Mouse (Mus musculus): ENCODE results near the gene 1700018F24Rik. TPM values are rescaled to one million over a fixed set of nuclear protein-coding genes. Genes with fewer than 3 reads are reported as not detected.
"Not testable (repeated sequence)": the region's sequence is repeated elsewhere in the genome, so short reads cannot be mapped to it uniquely, and the experiment has no call there.

Gene 1700018F24Rik
- not detected in 2 replicates for polyA plus RNA-seq (2015; fragmentation: Nextera tagmentation; extraction: Ambion mirVana)

DNA sequence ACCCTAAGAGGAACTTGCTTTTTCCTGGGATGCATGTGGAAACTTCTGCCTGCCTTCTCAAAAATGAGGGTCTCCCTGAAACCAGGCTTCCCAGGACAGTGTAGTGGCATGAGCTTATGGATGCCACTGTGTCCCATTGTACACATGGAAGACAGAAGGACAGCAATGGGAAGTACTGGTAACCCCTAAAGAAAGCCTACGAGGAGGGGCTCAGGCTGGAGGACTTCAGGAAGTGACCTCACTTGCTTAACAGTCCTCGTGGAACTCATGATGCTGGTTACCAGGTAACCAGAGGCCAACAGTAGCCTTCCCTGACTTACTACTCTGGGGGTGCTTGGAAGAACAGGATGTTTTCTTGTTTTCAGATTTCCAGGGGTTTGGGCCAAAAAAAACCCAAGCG is at the start of gene 1700018F24Rik:
Gene 1700018F24Rik (plus strand): TSS at position 301 of the 400 bp plus-strand sequence.
- not testable (repeated sequence) for H3K36me3 ChIP-seq (ENCODE audit: control insufficient read depth, insufficient read depth, low read length); H3K4me2 ChIP-seq (ENCODE audit: low read depth, low read length); H3K9me3 ChIP-seq (replicated peaks; ENCODE audit: control insufficient read depth, low read length); H3K27me3 ChIP-seq (ENCODE audit: control insufficient read depth, insufficient read depth, low read length); H3K27ac ChIP-seq (ENCODE audit: low read length); H3K4me3 ChIP-seq (replicated peaks; ENCODE audit: low read length); ATAC-seq (ENCODE audit: insufficient read depth, low FRiP score); H3K9ac ChIP-seq (ENCODE audit: low read length); H3K4me1 ChIP-seq (ENCODE audit: control insufficient read depth, insufficient read depth, low read length)
- whole genome bisulfite sequencing, result 63% methylated on average over 3 of the region's 3 CpGs

DNA sequence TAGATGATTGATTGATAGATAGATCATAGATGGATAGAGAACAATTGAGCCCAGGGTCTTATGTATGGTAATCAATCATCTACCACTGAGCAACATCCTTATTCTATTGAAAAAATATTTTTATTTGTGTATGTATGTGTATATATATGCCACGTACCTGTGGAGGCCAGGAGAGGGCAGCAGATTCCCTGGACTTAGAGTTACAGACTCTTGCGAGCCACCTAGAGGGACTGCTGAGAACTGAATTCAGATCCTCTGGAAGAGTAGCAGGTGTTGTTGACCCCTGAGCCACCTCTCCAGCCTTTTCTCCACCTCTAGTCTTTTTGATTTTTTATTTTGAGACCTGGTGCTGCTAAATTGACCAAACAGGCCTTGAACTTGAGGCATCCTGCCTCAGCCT is 44.3 kb upstream of the 1700018F24Rik start:
- Histone ChIP-seq H3K4me2 (ENCODE audit: low read depth, low read length) (no peak overlapping the region), H3K27ac (ENCODE audit: low read length) (no peak overlapping the region), H3K4me1 (ENCODE audit: control insufficient read depth, insufficient read depth, low read length) (no peaks in the 10 kb centered on the region), H3K9ac (ENCODE audit: low read length) (no peak overlapping the region), H3K9me3 (replicated peaks; ENCODE audit: control insufficient read depth, low read length) (no peaks in the 10 kb centered on the region), H3K36me3 (ENCODE audit: control insufficient read depth, insufficient read depth, low read length) (no peaks in the 10 kb centered on the region), H3K4me3 (replicated peaks; ENCODE audit: low read length) (no peak overlapping the region), H3K27me3 (ENCODE audit: control insufficient read depth, insufficient read depth, low read length) (no peaks in the 10 kb centered on the region)
- 37% methylated on average over 2 of the region's 2 CpGs for WGBS
- no peak for ATAC-seq (ENCODE audit: insufficient read depth, low FRiP score)

DNA sequence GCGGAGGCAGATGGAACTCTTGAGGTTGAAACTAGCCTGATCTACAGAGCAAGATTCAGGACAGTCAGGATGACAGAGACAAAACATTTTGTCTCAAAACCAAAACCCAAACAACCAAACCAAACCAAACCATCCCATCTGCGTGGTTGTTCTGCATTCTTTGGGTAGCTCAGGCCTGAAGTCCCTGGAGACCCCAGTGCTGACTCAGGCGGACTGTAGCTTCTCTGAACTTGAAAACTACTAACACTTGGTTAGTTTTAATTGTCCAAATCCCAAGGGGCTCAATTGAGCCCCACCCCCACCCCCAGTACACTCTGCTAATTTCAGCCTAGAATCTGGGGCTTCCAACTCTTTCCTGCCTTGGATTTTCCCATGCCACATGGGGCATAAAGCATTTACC is 39.4 kb upstream of the 1700018F24Rik start:
- Histone ChIP-seq H3K9me3 (replicated peaks; ENCODE audit: control insufficient read depth, low read length) (no peaks in the 10 kb centered on the region), H3K4me1 (ENCODE audit: control insufficient read depth, insufficient read depth, low read length) (no peaks in the 10 kb centered on the region), H3K27me3 (ENCODE audit: control insufficient read depth, insufficient read depth, low read length) (no peaks in the 10 kb centered on the region), H3K27ac (ENCODE audit: low read length) (no peak overlapping the region), H3K4me3 (replicated peaks; ENCODE audit: low read length) (no peak overlapping the region), H3K36me3 (ENCODE audit: control insufficient read depth, insufficient read depth, low read length) (no peaks in the 10 kb centered on the region), H3K9ac (ENCODE audit: low read length) (no peak overlapping the region), H3K4me2 (ENCODE audit: low read depth, low read length) (no peak overlapping the region)
- ATAC-seq (ENCODE audit: insufficient read depth, low FRiP score), result no peak
- 81% methylated on average over 3 of the region's 3 CpGs for WGBS

DNA sequence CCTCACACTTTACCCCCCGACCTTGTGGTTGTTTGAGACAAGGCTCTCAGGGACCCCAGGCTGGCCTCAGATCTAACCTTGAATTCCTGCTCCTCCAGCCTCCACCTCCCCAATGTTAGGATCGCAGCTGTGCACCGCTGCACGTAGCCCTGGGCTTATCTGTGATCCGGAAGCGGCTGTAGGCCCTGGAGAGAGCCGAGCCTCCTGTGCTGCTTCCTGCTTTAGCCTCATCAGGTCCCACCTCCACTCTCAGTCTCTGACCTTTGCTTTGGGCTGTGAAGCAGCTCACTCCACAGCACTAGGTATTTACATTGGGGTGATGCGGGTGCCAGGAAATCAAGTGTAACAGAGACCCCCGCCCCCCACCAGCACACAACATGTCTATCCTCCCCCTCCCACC is 38.3 kb upstream of the 1700018F24Rik start:
- Histone ChIP-seq H3K27ac (ENCODE audit: low read length) (no peak overlapping the region), H3K36me3 (ENCODE audit: control insufficient read depth, insufficient read depth, low read length) (no peaks in the 10 kb centered on the region), H3K4me1 (ENCODE audit: control insufficient read depth, insufficient read depth, low read length) (no peaks in the 10 kb centered on the region), H3K9me3 (replicated peaks; ENCODE audit: control insufficient read depth, low read length) (no peaks in the 10 kb centered on the region), H3K4me2 (ENCODE audit: low read depth, low read length) (no peak overlapping the region), H3K4me3 (replicated peaks; ENCODE audit: low read length) (no peak overlapping the region), H3K27me3 (ENCODE audit: control insufficient read depth, insufficient read depth, low read length) (no peaks in the 10 kb centered on the region), H3K9ac (ENCODE audit: low read length) (no peak overlapping the region)
- ATAC-seq (ENCODE audit: insufficient read depth, low FRiP score), result peak; percentile 50; the same call in 1 of the 2 replicates
- 65% methylated on average over 9 of the region's 9 CpGs for WGBS

DNA sequence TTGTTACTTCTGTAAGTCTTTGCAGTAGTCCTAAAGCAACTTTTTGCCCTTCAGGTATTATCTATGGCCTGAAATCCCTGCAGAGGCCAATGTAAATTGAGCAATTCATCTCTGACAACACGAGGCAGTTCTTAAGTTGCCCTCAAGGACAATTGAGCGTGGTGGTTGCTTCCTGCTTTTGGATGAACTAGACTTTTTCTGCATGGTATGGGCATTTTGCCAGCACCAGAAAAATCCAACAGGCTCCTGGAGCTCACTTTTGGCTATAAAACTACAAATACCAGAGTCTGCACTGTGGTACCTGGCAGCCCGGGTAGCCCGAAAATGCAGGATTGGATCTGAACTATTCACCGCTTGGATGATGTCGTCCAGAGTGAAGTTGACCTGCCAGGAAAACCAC is 37.2 kb upstream of the 1700018F24Rik start:
- 67% methylated on average over 6 of the region's 6 CpGs for WGBS
- Histone ChIP-seq H3K27ac (ENCODE audit: low read length) (no peak overlapping the region), H3K4me2 (ENCODE audit: low read depth, low read length) (no peak overlapping the region), H3K9ac (ENCODE audit: low read length) (no peak overlapping the region), H3K4me3 (replicated peaks; ENCODE audit: low read length) (no peak overlapping the region), H3K4me1 (ENCODE audit: control insufficient read depth, insufficient read depth, low read length) (no peaks in the 10 kb centered on the region), H3K27me3 (ENCODE audit: control insufficient read depth, insufficient read depth, low read length) (no peaks in the 10 kb centered on the region), H3K36me3 (ENCODE audit: control insufficient read depth, insufficient read depth, low read length) (no peaks in the 10 kb centered on the region), H3K9me3 (replicated peaks; ENCODE audit: control insufficient read depth, low read length) (no peaks in the 10 kb centered on the region)
- no peak for ATAC-seq (ENCODE audit: insufficient read depth, low FRiP score)

DNA sequence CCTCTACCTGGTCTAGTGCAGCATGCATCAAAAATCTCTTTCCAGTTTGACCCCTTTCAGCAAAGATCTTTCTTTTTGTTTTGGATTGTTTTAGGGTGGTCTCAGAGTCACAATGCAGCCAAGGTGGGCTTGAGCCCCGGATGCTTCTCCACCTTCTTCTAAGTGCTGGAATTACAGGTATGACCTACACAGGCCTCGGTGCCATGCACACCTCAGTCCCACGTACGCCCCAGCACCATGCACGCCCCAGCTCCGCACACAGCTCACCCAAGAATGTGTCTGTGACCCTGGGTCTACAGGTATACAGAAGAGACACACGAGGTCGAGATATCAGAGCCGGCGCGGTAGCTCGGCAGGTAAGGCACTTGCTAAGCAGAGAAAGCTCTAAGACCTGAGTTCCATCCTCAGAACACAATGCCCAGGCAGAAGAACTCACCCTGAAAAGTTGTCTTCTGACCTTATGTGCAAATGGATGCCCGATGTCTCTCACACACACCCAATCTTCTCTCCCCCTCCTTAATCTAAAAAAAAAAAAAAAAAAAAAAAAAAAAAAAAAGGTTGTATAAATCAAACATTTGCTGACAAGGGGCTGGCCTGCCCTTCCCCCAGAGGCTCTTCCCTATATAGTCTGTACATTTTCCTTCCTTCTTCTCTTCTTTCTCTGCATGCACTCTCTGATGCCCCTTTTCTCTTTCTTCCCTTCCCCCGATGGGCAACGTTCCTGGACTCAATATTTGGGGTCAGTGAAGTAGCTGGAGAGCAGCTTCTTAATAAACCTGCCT is 33.7 kb upstream of the 1700018F24Rik start:
- Histone ChIP-seq H3K27ac (ENCODE audit: low read length) (no peak overlapping the region), H3K9ac (ENCODE audit: low read length) (no peak overlapping the region), H3K36me3 (ENCODE audit: control insufficient read depth, insufficient read depth, low read length) (no peaks in the 10 kb centered on the region), H3K4me1 (ENCODE audit: control insufficient read depth, insufficient read depth, low read length) (no peaks in the 10 kb centered on the region), H3K27me3 (ENCODE audit: control insufficient read depth, insufficient read depth, low read length) (no peaks in the 10 kb centered on the region), H3K4me3 (replicated peaks; ENCODE audit: low read length) (no peak overlapping the region), H3K9me3 (replicated peaks; ENCODE audit: control insufficient read depth, low read length) (no peaks in the 10 kb centered on the region), H3K4me2 (ENCODE audit: low read depth, low read length) (no peak overlapping the region)
- no peak; the same call in 1 of the 2 replicates for ATAC-seq (ENCODE audit: insufficient read depth, low FRiP score)
- 83% methylated on average over 15 of the region's 15 CpGs for WGBS

DNA sequence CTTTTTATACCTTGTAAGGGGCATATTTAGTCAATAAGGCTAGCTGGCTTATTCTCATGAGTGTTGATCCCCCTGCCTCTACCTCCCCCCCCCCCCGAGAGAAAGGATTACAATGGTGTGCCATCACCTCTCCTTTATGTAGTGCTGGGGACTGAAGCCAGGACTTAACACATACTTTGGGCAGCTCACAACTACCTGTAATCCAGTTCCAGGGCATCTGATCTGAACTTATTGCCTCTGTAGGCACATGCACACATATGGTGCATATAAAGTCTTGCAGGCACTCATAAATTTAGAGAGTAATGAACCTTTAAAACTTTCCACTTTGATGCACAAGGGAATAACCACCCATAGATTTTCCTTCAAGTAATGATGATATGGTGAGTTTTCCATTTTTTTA is 28.5 kb upstream of the 1700018F24Rik start:
- H3K9me3 ChIP-seq (replicated peaks; ENCODE audit: control insufficient read depth, low read length), result no peaks in the 10 kb centered on the region
- no peak overlapping the region for H3K27ac ChIP-seq (ENCODE audit: low read length)
- H3K36me3 ChIP-seq (ENCODE audit: control insufficient read depth, insufficient read depth, low read length), result no peaks in the 10 kb centered on the region
- 90% methylated on average over 1 of the region's 1 CpGs for WGBS
- no peak for ATAC-seq (ENCODE audit: insufficient read depth, low FRiP score)
- no peak overlapping the region for H3K4me3 ChIP-seq (replicated peaks; ENCODE audit: low read length)
- no peak overlapping the region for H3K4me2 ChIP-seq (ENCODE audit: low read depth, low read length)
- H3K4me1 ChIP-seq (ENCODE audit: control insufficient read depth, insufficient read depth, low read length), result no peaks in the 10 kb centered on the region
- no peaks in the 10 kb centered on the region for H3K27me3 ChIP-seq (ENCODE audit: control insufficient read depth, insufficient read depth, low read length)
- no peak overlapping the region for H3K9ac ChIP-seq (ENCODE audit: low read length)

DNA sequence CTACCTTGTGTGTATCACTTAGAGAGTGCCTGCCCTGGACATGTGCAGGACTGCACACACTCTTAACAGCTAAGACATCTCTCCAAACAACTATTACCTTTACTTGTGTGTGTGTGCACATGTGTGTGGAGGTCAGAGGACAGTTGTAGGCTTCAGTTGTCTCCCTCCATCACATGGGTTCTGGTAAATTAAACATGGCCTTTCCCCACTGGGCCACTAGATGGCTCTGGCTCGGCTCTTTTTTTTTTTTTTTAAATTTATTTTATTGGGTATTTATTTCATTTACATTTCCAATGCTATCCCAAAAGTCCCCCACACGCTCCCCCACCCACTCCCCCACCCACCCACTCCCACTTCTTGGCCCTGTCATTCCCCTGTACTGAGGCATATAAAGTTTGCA is 26.0 kb upstream of the 1700018F24Rik start:
- not testable (repeated sequence) for H3K9ac ChIP-seq (ENCODE audit: low read length); ATAC-seq (ENCODE audit: insufficient read depth, low FRiP score); H3K27me3 ChIP-seq (ENCODE audit: control insufficient read depth, insufficient read depth, low read length); H3K4me3 ChIP-seq (replicated peaks; ENCODE audit: low read length); H3K36me3 ChIP-seq (ENCODE audit: control insufficient read depth, insufficient read depth, low read length); H3K27ac ChIP-seq (ENCODE audit: low read length); H3K4me1 ChIP-seq (ENCODE audit: control insufficient read depth, insufficient read depth, low read length); H3K9me3 ChIP-seq (replicated peaks; ENCODE audit: control insufficient read depth, low read length); H3K4me2 ChIP-seq (ENCODE audit: low read depth, low read length)
- 29% methylated on average over 1 of the region's 2 CpGs for WGBS

DNA sequence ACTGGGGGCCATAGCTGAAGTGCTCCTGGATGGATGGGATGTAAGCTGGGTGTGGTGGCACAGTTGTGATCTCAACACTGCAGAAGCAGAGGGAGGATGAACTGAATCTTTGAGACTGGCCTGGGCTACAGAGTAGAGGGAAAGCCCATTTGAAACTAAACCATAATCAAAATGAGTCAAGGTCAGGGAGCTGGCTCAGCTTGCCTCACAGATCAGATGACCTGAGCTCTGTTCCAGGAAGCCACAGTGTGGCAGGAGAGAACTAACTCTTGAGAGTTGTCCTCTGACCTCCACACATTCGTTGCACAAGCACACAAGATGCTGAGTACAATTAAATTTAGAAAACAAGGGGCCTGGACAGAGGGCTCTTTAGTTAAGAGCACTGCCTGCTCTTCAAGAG is 22.5 kb upstream of the 1700018F24Rik start:
- not testable (repeated sequence) for H3K9me3 ChIP-seq (replicated peaks; ENCODE audit: control insufficient read depth, low read length); H3K4me1 ChIP-seq (ENCODE audit: control insufficient read depth, insufficient read depth, low read length); H3K27me3 ChIP-seq (ENCODE audit: control insufficient read depth, insufficient read depth, low read length); H3K4me2 ChIP-seq (ENCODE audit: low read depth, low read length); H3K9ac ChIP-seq (ENCODE audit: low read length); H3K36me3 ChIP-seq (ENCODE audit: control insufficient read depth, insufficient read depth, low read length); H3K4me3 ChIP-seq (replicated peaks; ENCODE audit: low read length); ATAC-seq (ENCODE audit: insufficient read depth, low FRiP score); H3K27ac ChIP-seq (ENCODE audit: low read length)
- 33% methylated on average over 1 of the region's 1 CpGs for WGBS

Measured in stomach, embryonic 16.5 days (tissue).